ENCODE assay signal across 13 mouse cellular contexts in genomic region chr16:36772996-36773395, GRCm38 (mm10). TPM values are rescaled to one million over a fixed set of nuclear protein-coding genes. Genes with fewer than 3 reads are reported as not detected.
"Had no signal": no experiment of that assay in that cellular context is flagged by ENCODE, and none has a peak within 500 bp of the region (broad histone marks: within the 10 kb centered on the region; RNA-seq: fewer than 3 reads in every experiment).

No protein-coding gene starts in this region.

- H3K36me3 ChIP-seq: limb, embryonic 13.5 days; midbrain, embryonic 10.5 days; neural tube, embryonic 15.5 days had no signal

- H3K27ac ChIP-seq: hindbrain, postnatal 0 days; layer of hippocampus, adult 2 months; limb, embryonic 13.5 days; liver, embryonic 14.5 days; midbrain, embryonic 10.5 days; neural tube, embryonic 15.5 days; stomach, postnatal 0 days had no signal

- H3K9ac ChIP-seq: limb, embryonic 13.5 days; liver, embryonic 14.5 days; neural tube, embryonic 15.5 days had no signal

- DNase-seq: kidney, postnatal 10 days; left cerebral cortex, postnatal 4 days; midbrain, embryonic 14.5 days; right cerebral cortex, adult 18-20 months; thymus, postnatal 4 days had no signal

- H3K27me3 ChIP-seq: limb, embryonic 13.5 days; neural tube, embryonic 15.5 days had no signal

- ATAC-seq: hindbrain, postnatal 0 days had no signal

- H3K4me2 ChIP-seq: limb, embryonic 13.5 days; neural tube, embryonic 15.5 days had no signal

- H3K4me3 ChIP-seq: layer of hippocampus, adult 2 months; limb, embryonic 13.5 days; midbrain, embryonic 10.5 days; myocyte; neural tube, embryonic 15.5 days had no signal

- H3K9me3 ChIP-seq: limb, embryonic 13.5 days; midbrain, embryonic 10.5 days; neural tube, embryonic 15.5 days had no signal

- H3K4me1 ChIP-seq: limb, embryonic 13.5 days; neural tube, embryonic 15.5 days had no signal

RNA-seq across cellular contexts. Expression of gene Slc15a2, which starts 11.8 kb away (rescaled TPM):
- polyA plus RNA-seq: myocyte had no signal
